ENCODE assay signal across 8 mouse cellular contexts in the genomic region with DNA sequence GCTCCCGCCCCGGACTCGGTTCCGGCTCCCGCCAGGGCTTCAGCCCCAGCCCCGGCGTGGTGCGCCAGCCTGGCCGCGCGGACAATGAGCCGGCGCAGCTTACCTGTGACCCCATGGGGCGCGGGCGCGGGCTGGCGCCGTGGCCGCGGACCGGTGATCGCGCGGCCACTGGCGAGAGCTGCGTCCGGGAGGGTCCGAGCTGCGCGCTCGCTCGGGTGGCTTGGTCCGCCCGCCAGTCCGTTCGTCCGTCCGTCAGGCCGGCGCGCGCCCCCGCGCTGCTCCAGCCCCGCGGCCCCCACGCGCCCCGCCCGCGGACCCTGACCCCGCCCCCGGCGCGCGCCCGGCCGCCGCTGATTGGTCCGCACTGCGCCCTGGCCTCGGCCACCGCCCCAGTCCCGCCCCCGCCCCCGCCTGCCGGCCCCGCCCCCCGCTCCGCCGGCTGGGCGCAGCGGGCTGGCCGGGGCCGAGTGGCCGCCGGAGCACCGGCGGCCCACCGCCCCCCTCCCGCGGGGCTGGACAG. TPM values are rescaled to one million over a fixed set of nuclear protein-coding genes. Genes with fewer than 3 reads are reported as not detected.
A peak's percentile ranks its signal among the peaks of the same experiment; 100 is the strongest.
DNase-seq lines count a peak whose midpoint lies in the region; ATAC-seq and TF ChIP-seq lines count a peak whose summit lies in the region.

A gene (minus strand): TSS at position 274 of the 520 bp plus-strand sequence.

- peak within 1 kb of the TSS; percentile 100 for H3K4me2 ChIP-seq in intestine, postnatal 0 days (replicated peaks; ENCODE audit: low read depth)
- H3K4me2 ChIP-seq in limb, embryonic 13.5 days (replicated peaks): peak within 1 kb of the TSS; percentile 99
- peak within 1 kb of the TSS; percentile 90 for H3K4me2 ChIP-seq in midbrain, embryonic 13.5 days (replicated peaks)

- peak within 1 kb of the TSS; percentile 86 for H3K4me3 ChIP-seq in intestine, postnatal 0 days (ENCODE audit: low read depth, low read length)
- peak within 1 kb of the TSS; percentile 88 for H3K4me3 ChIP-seq in limb, embryonic 13.5 days
- H3K4me3 ChIP-seq in midbrain, embryonic 13.5 days (replicated peaks): peak within 1 kb of the TSS; percentile 97

- H3K27ac ChIP-seq in intestine, postnatal 0 days (ENCODE audit: low read depth, low read length): peak within 1 kb of the TSS; percentile 22
- H3K27ac ChIP-seq in limb, embryonic 13.5 days: no peak within 1 kb of the TSS; the same call in 1 of the 2 replicates
- H3K27ac ChIP-seq in midbrain, embryonic 13.5 days: peak within 1 kb of the TSS; percentile 82

- DNase-seq in adrenal gland, adult 8-10 months: peak; percentile 74
- DNase-seq in embryo, embryonic 11 days: peak; percentile 92
- peak; percentile 82 to 88 for DNase-seq in gastrocnemius, postnatal 36 days
- DNase-seq in spleen, adult 12 weeks (ENCODE audit: low spot score): peak; percentile 77

- H3K9ac ChIP-seq in intestine, postnatal 0 days (ENCODE audit: low read depth, low read length): peak within 1 kb of the TSS; percentile 62
- H3K9ac ChIP-seq in limb, embryonic 13.5 days: peak within 1 kb of the TSS; percentile 76
- H3K9ac ChIP-seq in midbrain, embryonic 13.5 days (replicated peaks): peak within 1 kb of the TSS; percentile 93

- intact Hi-C loops in gastrocnemius, postnatal 36 days (cut with DNase I): loop anchor here (5.0 kb wide), 2 partner anchors 38 to 47 kb away; a partner anchor contains a TSS

- peaks cover 54% of the 10 kb centered on the region for H3K27me3 ChIP-seq in intestine, postnatal 0 days (replicated peaks; ENCODE audit: control insufficient read depth, insufficient read depth, low read length)
- peaks cover 70% of the 10 kb centered on the region for H3K27me3 ChIP-seq in limb, embryonic 13.5 days
- peaks cover 27% of the 10 kb centered on the region for H3K27me3 ChIP-seq in midbrain, embryonic 13.5 days

- no peaks in the 10 kb centered on the region for H3K9me3 ChIP-seq in intestine, postnatal 0 days (ENCODE audit: control insufficient read depth)
- no peaks in the 10 kb centered on the region for H3K9me3 ChIP-seq in limb, embryonic 13.5 days
- no peaks in the 10 kb centered on the region for H3K9me3 ChIP-seq in midbrain, embryonic 13.5 days

- ATAC-seq in intestine, postnatal 0 days: peak; percentile 89
- ATAC-seq in limb, embryonic 13.5 days (ENCODE audit: low FRiP score, low read depth): peak; percentile 93
- ATAC-seq in midbrain, embryonic 13.5 days: peak; percentile 87
- ATAC-seq in monocyte, adult 5-6 weeks (replicated peaks; ENCODE audit: insufficient number of reproducible peaks, low FRiP score, low TSS enrichment, poor library complexity, severe bottlenecking): no peak

- no peaks in the 10 kb centered on the region for H3K36me3 ChIP-seq in intestine, postnatal 0 days (ENCODE audit: control insufficient read depth, insufficient read depth)
- H3K36me3 ChIP-seq in limb, embryonic 13.5 days: no peaks in the 10 kb centered on the region
- no peaks in the 10 kb centered on the region for H3K36me3 ChIP-seq in midbrain, embryonic 13.5 days

- no peaks in the 10 kb centered on the region for H3K4me1 ChIP-seq in intestine, postnatal 0 days (replicated peaks; ENCODE audit: control insufficient read depth, insufficient read depth, low read length)
- peaks cover 18% of the 10 kb centered on the region for H3K4me1 ChIP-seq in limb, embryonic 13.5 days
- H3K4me1 ChIP-seq in midbrain, embryonic 13.5 days (replicated peaks): peaks cover 29% of the 10 kb centered on the region

- WGBS in intestine, postnatal 0 days: 1% methylated on average over 45 of the region's 83 CpGs
- WGBS in limb, embryonic 13.5 days: under 1% methylated on average over 39 of the region's 83 CpGs
- WGBS in midbrain, embryonic 13.5 days: 2% methylated on average over 41 of the region's 83 CpGs

- no peak for TF ChIP-seq CTCF in intestine, postnatal 0 days (IDR thresholded peaks at IDR 0.05; ENCODE audit: low read depth)

RNA-seq across cellular contexts. Expression of the gene that starts here (rescaled TPM):
- total RNA-seq in adrenal gland, adult 8-10 months (2022): 10 to 100 TPM; 14.0 to 25.1 (median 17.7) TPM
- total RNA-seq in gastrocnemius, postnatal 36 days (2021): 1 to 10 TPM; 3.9 to 4.0 TPM
- polyA plus RNA-seq in intestine, postnatal 0 days (2015; fragmentation: Nextera tagmentation; extraction: Ambion mirVana): 2.1 and 2.3 TPM in 2 replicates
- polyA plus RNA-seq in limb, embryonic 13.5 days (2015; fragmentation: Nextera tagmentation; extraction: Ambion mirVana): 5.7 and 6.1 TPM in 2 replicates
- polyA plus RNA-seq in midbrain, embryonic 13.5 days (2015; fragmentation: Nextera tagmentation; extraction: Ambion mirVana): 24.1 and 24.3 TPM in 2 replicates
- total RNA-seq in monocyte, adult 5-6 weeks (2017): 2.3 to 4.3 TPM (median 3.8 TPM) in 3 replicates
